Mouse (Mus musculus): ENCODE measurements around the gene 5730480H06Rik. TPM values are rescaled to one million over a fixed set of nuclear protein-coding genes. Genes with fewer than 3 reads are reported as not detected.

Gene 5730480H06Rik
- total RNA-seq, 2 experiments from 2014 or later, result 3.9 to 17.6 TPM

DNA sequence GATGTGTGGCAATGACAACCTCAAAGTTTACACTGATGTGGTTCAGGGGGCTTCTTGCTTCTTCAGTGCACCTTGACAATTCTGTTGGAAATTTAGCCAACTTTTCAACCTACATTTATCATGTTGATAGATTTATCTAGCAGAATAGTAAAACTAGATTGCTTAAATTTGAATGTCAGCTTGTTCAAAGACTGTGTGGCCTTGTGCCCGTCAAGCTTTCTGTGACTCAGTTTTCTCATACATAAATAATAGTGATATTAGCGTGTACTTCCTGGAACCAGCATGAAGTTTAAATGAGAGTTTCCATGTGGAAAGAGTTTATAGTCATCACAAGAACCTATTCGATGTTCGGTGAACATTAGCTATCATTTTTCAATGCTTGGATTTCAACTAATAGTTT lies 84.5 kb downstream of the 5730480H06Rik start:
- ATAC-seq (replicated peaks; ENCODE audit: low FRiP score, poor library complexity, severe bottlenecking), result no peak

DNA sequence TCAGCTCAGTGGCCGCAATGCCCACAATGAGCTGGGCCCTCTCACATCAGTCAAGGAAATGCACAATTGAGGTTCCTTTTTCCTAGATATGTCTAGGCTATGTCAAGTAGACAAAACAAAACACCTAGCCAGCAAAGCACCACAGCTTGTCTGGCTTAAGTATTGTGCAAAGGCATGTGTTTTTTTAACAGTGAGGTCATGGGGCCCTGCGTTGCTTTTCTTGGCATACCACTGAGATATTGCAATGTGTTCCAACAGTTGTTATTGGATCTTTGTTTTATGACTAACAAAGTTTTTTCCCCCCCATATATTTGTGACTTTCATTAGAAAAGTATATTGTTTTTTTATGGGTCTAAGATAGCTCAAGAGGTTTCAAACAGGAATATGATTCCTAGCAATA lies 92.0 kb downstream of the 5730480H06Rik start:
- no peak for ATAC-seq (replicated peaks; ENCODE audit: low FRiP score, poor library complexity, severe bottlenecking)

DNA sequence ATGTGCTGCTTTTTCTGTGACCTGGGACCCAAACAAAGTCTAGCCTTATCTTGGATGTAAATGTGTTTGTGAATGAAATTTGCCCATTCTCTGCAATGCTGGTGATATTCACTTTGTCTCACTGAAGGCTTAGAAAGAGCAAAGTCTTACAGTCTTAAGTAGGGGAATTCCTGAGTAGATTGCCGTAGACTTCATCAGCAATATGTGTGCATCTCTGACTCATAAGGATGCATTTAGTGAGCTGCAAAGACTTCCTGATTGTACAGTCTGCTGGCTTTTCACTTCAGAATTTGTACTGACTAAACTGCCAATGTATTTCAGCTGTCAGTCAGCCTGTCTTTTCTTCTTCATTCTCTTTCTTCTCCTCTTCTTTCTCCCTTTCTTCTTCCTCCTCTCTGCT lies 94.2 kb downstream of the 5730480H06Rik start:
- ATAC-seq (replicated peaks; ENCODE audit: low FRiP score, poor library complexity, severe bottlenecking), result no peak

DNA sequence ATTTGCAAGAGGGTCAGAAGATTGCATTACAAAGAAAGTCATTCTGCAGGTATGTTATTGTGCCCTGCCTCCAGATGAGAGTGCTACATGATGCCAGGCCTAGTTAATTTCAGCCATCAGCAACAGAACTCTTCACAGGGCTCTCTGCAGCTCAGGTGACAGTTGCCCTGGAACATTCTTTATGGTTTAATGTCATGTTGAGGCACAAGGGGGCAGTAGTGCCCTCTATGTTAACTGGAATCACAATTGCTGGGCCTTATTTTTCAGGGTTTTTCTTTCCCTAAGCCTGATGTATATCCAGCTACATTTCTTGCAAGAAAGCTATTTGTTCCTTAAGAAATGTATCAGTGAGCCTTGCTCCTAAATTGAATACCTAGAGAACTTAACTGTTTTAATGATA lies 102.7 kb downstream of the 5730480H06Rik start:
- ATAC-seq (replicated peaks; ENCODE audit: low FRiP score, poor library complexity, severe bottlenecking), result no peak

DNA sequence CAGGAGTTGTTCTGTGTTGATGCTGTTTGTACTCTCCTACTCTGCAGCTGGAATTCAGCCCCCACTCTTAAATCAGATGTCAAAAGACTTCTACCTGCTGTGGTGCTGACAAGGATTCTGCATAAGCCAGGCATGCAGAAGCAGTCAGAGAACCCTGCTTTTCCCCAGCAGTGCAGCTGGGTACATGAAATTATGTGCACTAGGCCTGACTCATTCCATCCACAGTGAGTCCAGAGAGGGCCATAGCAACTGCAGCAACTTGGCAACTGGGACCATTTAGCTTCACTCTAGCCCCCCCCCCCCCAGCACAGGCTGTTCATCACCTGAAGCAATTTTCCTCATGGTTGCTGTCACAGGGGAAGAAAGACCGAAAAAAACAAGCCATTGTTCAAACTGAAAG lies 121.1 kb downstream of the 5730480H06Rik start:
- no peak for ATAC-seq (replicated peaks; ENCODE audit: low FRiP score, poor library complexity, severe bottlenecking)

DNA sequence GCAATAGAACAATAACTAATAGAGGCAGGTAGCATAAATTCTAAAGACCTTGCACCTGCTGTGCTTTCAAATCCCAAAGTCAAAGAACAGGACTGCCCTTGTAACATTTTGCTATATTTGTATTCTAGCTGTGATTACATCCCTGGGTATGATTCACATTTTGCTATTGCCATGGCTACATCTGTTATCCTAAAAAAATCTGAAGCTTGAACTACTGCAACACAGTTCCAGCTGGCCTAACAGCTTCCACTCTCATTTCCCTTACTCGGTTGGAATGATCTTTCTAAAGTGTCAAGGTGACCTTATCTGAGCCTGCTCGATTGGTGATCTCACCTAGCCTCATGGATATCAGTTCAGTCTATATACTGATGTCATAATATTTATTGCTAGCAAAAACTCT lies 132.5 kb downstream of the 5730480H06Rik start:
- no peak for ATAC-seq (replicated peaks; ENCODE audit: low FRiP score, poor library complexity, severe bottlenecking)

Data from erythroid progenitor cell, adult 5-6 weeks (primary cell).